Mouse (Mus musculus) intestine, postnatal 0 days (tissue): ENCODE measurements around the gene 3110082I17Rik. TPM values are rescaled to one million over a fixed set of nuclear protein-coding genes. Genes with fewer than 3 reads are reported as not detected.

Experiments
- ATAC-seq: fragments of 200-750 bp; cut with Nextera tagmentation; 2 replicates; pipeline ENCODE4 v1.8.0; 2017; ENCODE audit warnings: mild to moderate bottlenecking, moderate TSS enrichment, moderate library complexity
- H3K27ac ChIP-seq: fragments of 300-500 bp; sonication (generic); 2 replicates; pipeline ENCODE4 v1.5.1; 2014; ENCODE audit warnings: mild to moderate bottlenecking, low read depth, low read length, moderate library complexity
- H3K27me3 ChIP-seq: fragments of 300-500 bp; sonication (generic); replicated peaks from 2 replicates; pipeline ENCODE4 v1.6.1; 2014; ENCODE audit warnings: low read length, mixed read lengths; ENCODE audit not compliant: control insufficient read depth, insufficient read depth
- H3K36me3 ChIP-seq: fragments of 300-500 bp; sonication (generic); 2 replicates; pipeline ENCODE4 v1.6.1; 2014; ENCODE audit warnings: mild to moderate bottlenecking, moderate library complexity; ENCODE audit not compliant: control insufficient read depth, insufficient read depth
- H3K4me1 ChIP-seq: fragments of 300-500 bp; sonication (generic); replicated peaks from 2 replicates; pipeline ENCODE4 v1.6.1; 2014; ENCODE audit warnings: antibody characterized with exemption, low read length, mixed read lengths; ENCODE audit not compliant: control insufficient read depth, insufficient read depth
- H3K4me2 ChIP-seq: fragments of 300-500 bp; sonication (generic); replicated peaks from 2 replicates; pipeline ENCODE4 v1.6.1; 2014; ENCODE audit warnings: low read depth, mild to moderate bottlenecking, moderate library complexity
- H3K4me3 ChIP-seq: fragments of 300-500 bp; sonication (generic); 2 replicates; pipeline ENCODE4 v1.5.1; 2014; ENCODE audit warnings: low read depth, low read length
- H3K9ac ChIP-seq: fragments of 300-500 bp; sonication (generic); 2 replicates; pipeline ENCODE4 v1.6.1; 2014; ENCODE audit warnings: mild to moderate bottlenecking, low read depth, low read length
- H3K9me3 ChIP-seq: fragments of 300-500 bp; sonication (generic); 2 replicates; pipeline ENCODE4 v1.6.1; 2016; ENCODE audit warnings: mixed run types; ENCODE audit not compliant: control insufficient read depth
- CTCF ChIP-seq: sonication (generic); IDR thresholded peaks from 2 replicates; pipeline ENCODE4 v1.5.1; 2016; ENCODE audit warnings: low read depth, mild to moderate bottlenecking, control low read depth, antibody characterized with exemption, moderate library complexity
- WGBS: fragments of 180-500 bp; shearing (Covaris S2); extraction: QIAGEN DNeasy Blood & Tissue Kit; methylation state at CpG from one replicate; pipeline ENCODE4 v1.1.7; 2014; 5-methylcytosine and 5-hydroxymethylcytosine counted together
- polyA plus RNA-seq: library from polyadenylated mRNA; unstranded; fragments of >200 nt; fragmentation: Nextera tagmentation; extraction: Ambion mirVana; gene quantifications from 2 replicates; pipeline ENCODE4 v1.2.1, GENCODE M21; 2015

Gene 3110082I17Rik
- polyA plus RNA-seq, 1 experiment from 2014 or later, result 8.3 TPM

DNA sequence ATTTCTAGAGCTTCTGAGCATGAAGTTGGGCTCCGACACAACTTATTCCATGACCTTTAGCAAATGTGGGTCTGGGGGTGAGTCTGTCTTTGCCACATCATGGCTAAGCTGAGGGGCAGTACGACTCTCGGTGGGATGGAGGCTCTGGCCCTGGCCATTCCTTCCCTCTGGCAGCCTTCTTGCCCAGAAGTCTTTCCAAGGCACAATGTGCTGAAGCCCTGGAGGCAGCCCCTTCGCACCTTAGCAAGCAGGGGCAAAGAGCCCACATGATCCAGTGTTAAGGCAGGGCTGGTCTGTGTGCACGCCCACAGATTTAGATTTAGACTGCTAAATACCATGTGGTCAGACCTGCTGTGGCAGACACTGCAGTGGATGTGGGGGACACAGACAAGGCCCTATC lies 61.5 kb downstream of the 3110082I17Rik start:
- TF ChIP-seq CTCF, result no peak
- WGBS, result 80% methylated on average over 5 of the region's 5 CpGs
- Histone ChIP-seq H3K9ac (no peak overlapping the region), H3K9me3 (no peaks in the 10 kb centered on the region), H3K4me2 (no peak overlapping the region), H3K36me3 (no peaks in the 10 kb centered on the region; the same call in 1 of the 2 replicates), H3K4me3 (no peak overlapping the region), H3K4me1 (no peaks in the 10 kb centered on the region), H3K27ac (no peak overlapping the region), H3K27me3 (no peaks in the 10 kb centered on the region)
- no peak for ATAC-seq

DNA sequence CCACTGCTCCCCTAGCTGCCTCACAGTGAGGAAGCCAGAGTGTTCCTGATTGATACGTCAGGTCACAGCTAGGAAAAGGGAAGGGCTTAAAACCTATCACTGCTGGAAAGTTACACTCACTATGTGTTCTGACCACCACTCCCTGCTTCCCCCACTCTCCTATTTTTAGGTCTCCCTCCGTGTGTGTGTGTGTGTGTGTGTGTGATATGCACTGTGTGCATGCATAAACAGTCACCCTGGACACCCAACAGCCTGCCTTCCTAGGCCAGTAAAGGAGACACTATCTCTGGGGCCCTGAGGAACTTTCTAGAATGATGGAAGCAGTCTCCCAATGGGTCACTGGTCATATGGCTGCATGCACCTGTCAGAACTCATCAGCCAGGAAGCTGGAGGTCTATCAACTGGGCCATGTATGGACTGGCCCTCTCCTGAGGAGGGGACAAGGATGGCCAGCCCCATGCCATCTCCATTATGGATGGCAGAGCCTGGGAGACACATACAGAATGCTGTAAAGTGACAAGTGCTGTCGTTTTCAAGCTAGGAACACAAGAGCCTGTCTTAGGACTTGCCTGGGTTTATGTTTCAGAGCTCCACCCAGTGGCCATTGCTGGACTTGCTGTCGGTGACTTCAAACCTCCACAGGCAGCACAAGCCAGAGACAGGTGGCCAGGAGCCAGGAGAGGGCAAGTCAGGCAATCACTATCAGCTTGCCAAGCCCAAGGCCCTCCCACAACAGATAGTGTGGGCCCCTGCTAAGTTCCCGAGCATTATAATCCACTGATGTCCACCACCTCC lies 62.2 kb downstream of the 3110082I17Rik start:
- Histone ChIP-seq H3K27me3 (no peaks in the 10 kb centered on the region), H3K4me2 (no peak overlapping the region), H3K4me1 (no peaks in the 10 kb centered on the region), H3K36me3 (no peaks in the 10 kb centered on the region; the same call in 1 of the 2 replicates), H3K9ac (no peak overlapping the region), H3K9me3 (no peaks in the 10 kb centered on the region), H3K27ac (no peak overlapping the region), H3K4me3 (no peak overlapping the region)
- ATAC-seq, result peak; percentile 58
- 35% methylated on average over 5 of the region's 5 CpGs for WGBS
- TF ChIP-seq CTCF, result peak; percentile 93

DNA sequence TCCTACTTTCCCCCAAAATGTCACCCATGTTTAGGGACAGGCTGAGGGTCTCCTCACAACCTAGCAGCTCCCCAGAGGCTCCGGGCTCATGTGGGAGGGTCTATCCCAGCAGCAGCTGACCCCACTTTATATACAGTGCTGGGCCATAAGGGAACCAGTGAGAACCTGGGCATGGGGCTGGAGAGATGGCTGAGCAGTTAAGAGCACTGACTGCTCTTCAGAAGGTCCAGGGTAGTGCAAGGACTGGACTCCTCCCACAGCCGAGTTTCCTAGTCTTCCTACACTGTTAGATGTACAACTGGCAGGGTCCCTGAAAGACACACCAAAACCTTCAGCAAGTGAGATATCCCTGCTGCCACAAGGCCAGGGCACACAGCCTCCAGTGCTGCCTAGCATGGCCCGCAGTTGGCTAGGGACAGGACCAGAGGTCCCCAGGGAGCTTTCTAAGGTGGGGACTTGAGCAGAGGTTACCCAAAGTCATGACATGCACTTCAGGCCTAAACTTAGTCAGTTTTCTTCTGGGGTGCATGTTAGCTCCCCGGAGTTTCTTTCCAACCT lies 62.9 kb downstream of the 3110082I17Rik start:
- Histone ChIP-seq H3K4me2 (no peak overlapping the region), H3K9ac (no peak overlapping the region), H3K27ac (no peak overlapping the region), H3K9me3 (no peaks in the 10 kb centered on the region), H3K36me3 (peaks cover 6% of the 10 kb centered on the region; the same call in 1 of the 2 replicates), H3K4me1 (no peaks in the 10 kb centered on the region), H3K4me3 (no peak overlapping the region), H3K27me3 (no peaks in the 10 kb centered on the region)
- no peak for TF ChIP-seq CTCF
- WGBS, result 91% methylated on average over 4 of the region's 4 CpGs
- no peak for ATAC-seq

DNA sequence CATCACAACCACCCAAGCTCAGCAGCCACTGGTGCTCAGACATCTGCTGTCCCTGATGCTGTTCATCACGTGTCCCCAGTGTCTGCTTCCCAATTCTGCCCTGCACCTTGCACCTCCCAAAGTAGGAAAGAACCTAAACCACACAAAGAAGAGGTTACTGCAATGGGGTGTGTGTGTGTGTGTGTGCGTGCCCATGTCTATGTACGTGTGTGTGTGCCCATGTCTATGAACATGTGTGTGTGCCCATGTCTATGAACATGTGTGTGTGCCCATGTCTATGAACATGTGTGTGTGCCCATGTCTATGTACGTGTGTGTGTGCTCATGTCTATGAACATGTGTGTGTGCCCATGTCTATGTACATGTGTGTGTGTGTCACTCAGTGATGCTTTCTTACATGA lies 64.8 kb downstream of the 3110082I17Rik start:
- no peak for ATAC-seq

DNA sequence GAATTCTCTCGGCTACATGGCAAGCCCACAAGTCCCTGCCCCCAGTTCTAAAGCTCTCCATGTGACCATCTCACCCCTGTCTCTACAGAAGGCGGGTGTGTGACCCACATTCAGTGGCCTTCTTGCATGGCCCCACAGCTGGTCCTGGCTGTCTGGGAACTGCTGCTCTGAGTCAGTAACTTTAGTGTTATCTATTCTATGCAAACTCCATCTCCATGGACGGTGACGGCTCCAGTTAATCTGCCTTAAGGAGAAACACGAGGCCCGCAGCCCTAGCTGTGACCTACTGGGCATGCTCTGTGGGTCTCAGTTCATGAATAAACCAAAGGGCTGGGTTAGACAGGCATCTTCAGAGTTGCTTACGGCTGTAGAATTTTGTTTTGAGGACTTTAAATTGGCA lies 65.9 kb downstream of the 3110082I17Rik start:
- H3K9ac ChIP-seq, result no peak overlapping the region
- no peak overlapping the region for H3K4me3 ChIP-seq
- no peaks in the 10 kb centered on the region for H3K27me3 ChIP-seq
- H3K4me1 ChIP-seq, result peaks cover 5% of the 10 kb centered on the region
- TF ChIP-seq CTCF, result no peak
- no peak overlapping the region for H3K4me2 ChIP-seq
- H3K9me3 ChIP-seq, result no peaks in the 10 kb centered on the region
- no peak overlapping the region for H3K27ac ChIP-seq
- 80% methylated on average over 7 of the region's 7 CpGs for WGBS
- peaks cover 8% of the 10 kb centered on the region; the same call in 1 of the 2 replicates for H3K36me3 ChIP-seq
- no peak for ATAC-seq

More for the DNA sequence above, 64.8 kb downstream of the 3110082I17Rik start:
- H3K36me3 ChIP-seq, result peaks cover 8% of the 10 kb centered on the region; the same call in 1 of the 2 replicates
- no peak overlapping the region for H3K4me3 ChIP-seq
- no peaks in the 10 kb centered on the region for H3K27me3 ChIP-seq
- H3K4me1 ChIP-seq, result no peaks in the 10 kb centered on the region
- H3K4me2 ChIP-seq, result no peak overlapping the region
- TF ChIP-seq CTCF, result no peak
- 93% methylated on average over 4 of the region's 4 CpGs for WGBS
- no peak overlapping the region for H3K9ac ChIP-seq
- H3K27ac ChIP-seq, result no peak overlapping the region
- H3K9me3 ChIP-seq, result no peaks in the 10 kb centered on the region

DNA sequence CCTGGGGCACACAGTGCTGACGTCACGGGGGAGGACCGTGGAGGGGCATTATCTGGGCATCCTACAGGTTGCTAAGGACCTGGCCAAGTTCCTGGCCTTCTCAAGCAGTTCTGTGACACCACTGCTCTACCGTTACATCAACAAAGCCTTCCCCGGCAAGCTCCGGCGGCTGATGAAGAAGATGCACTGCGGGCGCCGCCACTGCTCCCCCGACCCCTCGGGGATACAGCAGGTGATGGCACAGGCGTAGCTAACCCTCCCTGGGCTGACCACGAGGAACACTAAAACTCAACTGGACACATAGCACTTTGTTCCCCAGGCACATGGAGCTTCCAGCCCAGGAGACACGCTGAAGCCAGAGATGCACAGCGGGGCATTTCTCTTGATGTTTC lies 67.1 kb downstream of the 3110082I17Rik start:
- Histone ChIP-seq H3K4me3 (no peak overlapping the region), H3K4me2 (no peak overlapping the region), H3K27ac (no peak overlapping the region), H3K27me3 (no peaks in the 10 kb centered on the region), H3K9ac (no peak overlapping the region), H3K9me3 (no peaks in the 10 kb centered on the region), H3K36me3 (peaks cover 8% of the 10 kb centered on the region; the same call in 1 of the 2 replicates), H3K4me1 (peaks cover 5% of the 10 kb centered on the region)
- WGBS, result 91% methylated on average over 16 of the region's 16 CpGs
- no peak for ATAC-seq
- TF ChIP-seq CTCF, result no peak
